Mouse (Mus musculus): ENCODE measurements around the gene Gm11273. TPM values are rescaled to one million over a fixed set of nuclear protein-coding genes. Genes with fewer than 3 reads are reported as not detected.
"Not testable (repeated sequence)": the region's sequence is repeated elsewhere in the genome, so short reads cannot be mapped to it uniquely, and the experiment has no call there.

The Gm11273 gene
- 5.6 and 9.5 TPM in 2 replicates for polyA plus RNA-seq (2012; rRNA removed)

DNA sequence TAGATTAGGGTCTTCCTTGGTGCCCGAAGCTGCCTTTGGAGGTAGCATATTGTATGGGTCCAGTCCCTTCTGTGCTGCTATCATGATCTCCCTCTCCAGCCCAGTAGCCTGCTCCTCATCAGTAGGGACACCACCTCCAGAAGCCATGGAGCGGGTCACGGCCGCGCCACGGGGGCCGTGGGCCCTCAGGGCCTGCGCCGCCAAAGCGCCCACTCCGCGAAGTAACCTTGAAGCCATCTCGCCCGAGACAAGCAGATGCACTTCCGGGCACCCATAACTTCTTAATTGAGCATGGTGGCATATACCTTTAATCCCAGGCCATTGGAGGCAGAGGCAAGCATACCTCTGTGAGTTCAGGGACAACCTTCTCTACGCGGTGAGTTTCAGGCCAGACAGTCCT, at the start of gene Gm11273:
Gene Gm11273 (minus strand): TSS at position 237 of the 400 bp plus-strand sequence.
- H3K36me3 ChIP-seq (ENCODE audit: control insufficient read depth, insufficient read depth, low read length); DNase-seq; H3K4me3 ChIP-seq (ENCODE audit: control insufficient read depth, insufficient read depth, low read length); H3K27ac ChIP-seq (ENCODE audit: control insufficient read depth, insufficient read depth, low read length); H3K27me3 ChIP-seq (ENCODE audit: control insufficient read depth, insufficient read depth, low read length); H3K4me1 ChIP-seq (replicated peaks; ENCODE audit: control insufficient read depth, insufficient read depth, low read length): not testable (repeated sequence)
- 97% methylated on average over 17 of the region's 17 CpGs for WGBS

DNA sequence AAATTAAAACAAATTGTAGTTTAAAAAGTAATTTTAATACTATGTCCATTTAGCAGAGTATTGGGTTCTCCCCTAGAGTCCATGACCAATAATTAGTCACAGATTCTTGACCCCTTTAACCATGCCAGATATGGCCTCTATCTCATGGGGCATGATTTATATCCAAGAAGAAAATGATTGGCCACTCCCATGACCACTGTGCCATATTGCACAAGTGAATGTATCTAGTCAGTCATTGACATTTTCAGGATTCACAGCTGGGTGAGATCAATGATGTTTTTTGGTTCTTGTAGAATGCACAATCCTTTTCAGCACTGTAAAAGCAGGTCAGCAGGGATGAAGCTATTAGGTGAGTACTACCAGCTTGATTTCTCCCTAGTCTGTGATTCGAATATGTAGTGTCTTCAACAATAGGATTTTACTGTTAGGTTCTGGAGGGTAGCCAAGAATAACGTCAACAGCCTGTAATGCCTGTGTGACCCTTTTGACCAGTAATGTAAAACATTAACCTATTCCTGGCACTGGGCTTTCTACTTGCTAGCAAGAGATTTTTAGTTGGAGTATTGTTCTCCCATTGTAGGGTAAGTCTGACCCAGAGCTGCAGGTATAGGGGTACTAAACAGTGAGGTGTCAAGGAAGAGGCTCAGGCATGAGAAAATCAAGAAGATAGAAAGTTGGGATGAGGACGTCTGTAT, 49.3 kb upstream of the Gm11273 start:
- TF ChIP-seq POLR2A (IDR thresholded peaks at IDR 0.05; ENCODE audit: control insufficient read depth, extremely low read depth, insufficient read depth, low read length, poor library complexity) (no peak), CTCF (IDR thresholded peaks at IDR 0.05; ENCODE audit: borderline replicate concordance, control insufficient read depth, extremely low read depth, insufficient read depth, low read length, poor library complexity) (no peak)
- no peak overlapping the region for H3K4me3 ChIP-seq (ENCODE audit: control insufficient read depth, insufficient read depth, low read length)
- H3K27ac ChIP-seq (ENCODE audit: control insufficient read depth, insufficient read depth, low read length): no peak overlapping the region
- H3K36me3 ChIP-seq (ENCODE audit: control insufficient read depth, insufficient read depth, low read length): no peaks in the 10 kb centered on the region
- no peaks in the 10 kb centered on the region for H3K27me3 ChIP-seq (ENCODE audit: control insufficient read depth, insufficient read depth, low read length)
- H3K4me1 ChIP-seq (replicated peaks; ENCODE audit: control insufficient read depth, insufficient read depth, low read length): no peaks in the 10 kb centered on the region
- WGBS: 62% methylated on average over 3 of the region's 3 CpGs
- no peak for DNase-seq

DNA sequence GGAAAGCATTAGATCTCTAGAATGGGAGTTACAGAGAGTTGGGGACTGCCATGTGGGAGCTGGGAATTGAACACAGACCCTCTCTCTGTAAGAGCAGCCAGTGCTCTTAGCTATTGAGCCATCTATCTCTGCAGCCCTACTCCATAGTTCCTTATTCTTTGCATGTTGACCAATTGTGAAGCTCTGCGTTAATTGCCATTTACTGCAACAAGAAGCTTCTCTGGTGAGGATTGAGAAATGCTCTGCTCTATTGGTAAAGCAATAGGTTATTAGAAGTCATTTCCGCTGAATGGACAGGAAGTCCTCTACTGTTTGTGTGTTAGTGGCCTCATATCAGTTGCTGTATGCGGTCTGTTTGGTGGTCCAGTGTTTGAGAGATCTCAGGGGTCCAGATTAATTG, 48.3 kb upstream of the Gm11273 start:
- H3K27me3 ChIP-seq (ENCODE audit: control insufficient read depth, insufficient read depth, low read length): no peaks in the 10 kb centered on the region
- TF ChIP-seq CTCF (IDR thresholded peaks at IDR 0.05; ENCODE audit: borderline replicate concordance, control insufficient read depth, extremely low read depth, insufficient read depth, low read length, poor library complexity) (no peak), POLR2A (IDR thresholded peaks at IDR 0.05; ENCODE audit: control insufficient read depth, extremely low read depth, insufficient read depth, low read length, poor library complexity) (no peak)
- WGBS: 92% methylated on average over 3 of the region's 3 CpGs
- H3K4me3 ChIP-seq (ENCODE audit: control insufficient read depth, insufficient read depth, low read length): no peak overlapping the region
- H3K36me3 ChIP-seq (ENCODE audit: control insufficient read depth, insufficient read depth, low read length): no peaks in the 10 kb centered on the region
- no peak for DNase-seq
- H3K27ac ChIP-seq (ENCODE audit: control insufficient read depth, insufficient read depth, low read length): no peak overlapping the region
- H3K4me1 ChIP-seq (replicated peaks; ENCODE audit: control insufficient read depth, insufficient read depth, low read length): no peaks in the 10 kb centered on the region

DNA sequence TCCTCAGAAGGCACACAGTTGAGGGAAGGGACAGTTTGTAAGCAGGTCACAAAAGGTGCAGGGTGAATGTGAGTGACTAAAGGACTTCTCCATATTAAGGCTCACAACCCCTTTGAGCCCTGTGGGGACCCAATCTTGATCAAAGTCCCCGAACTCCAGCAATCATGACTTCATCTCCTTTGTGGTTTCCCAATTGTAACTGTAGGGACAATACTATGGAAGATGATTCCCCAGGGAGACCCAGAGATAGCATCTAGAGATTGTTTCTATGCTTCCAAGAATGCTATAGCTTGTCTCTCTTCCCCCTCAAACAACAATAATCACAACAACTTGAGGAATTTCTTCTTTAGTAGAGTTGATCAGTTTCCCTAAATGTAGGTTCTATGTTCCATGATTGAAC, 41.5 kb upstream of the Gm11273 start, which contains the start of gene Olfr1366:
Gene Olfr1366 (minus strand): TSS at position 101 of the 400 bp plus-strand sequence.
- no peak for TF ChIP-seq POLR2A (IDR thresholded peaks at IDR 0.05; ENCODE audit: control insufficient read depth, extremely low read depth, insufficient read depth, low read length, poor library complexity)
- no peak for TF ChIP-seq CTCF (IDR thresholded peaks at IDR 0.05; ENCODE audit: borderline replicate concordance, control insufficient read depth, extremely low read depth, insufficient read depth, low read length, poor library complexity)
- WGBS: 67% methylated on average over 1 of the region's 1 CpGs
- no peaks in the 10 kb centered on the region for H3K36me3 ChIP-seq (ENCODE audit: control insufficient read depth, insufficient read depth, low read length)
- DNase-seq: no peak
- no peaks in the 10 kb centered on the region for H3K4me1 ChIP-seq (replicated peaks; ENCODE audit: control insufficient read depth, insufficient read depth, low read length)
- H3K27me3 ChIP-seq (ENCODE audit: control insufficient read depth, insufficient read depth, low read length): no peaks in the 10 kb centered on the region
- H3K4me3 ChIP-seq (ENCODE audit: control insufficient read depth, insufficient read depth, low read length): no peak within 1 kb of the TSS
- no peak within 1 kb of the TSS for H3K27ac ChIP-seq (ENCODE audit: control insufficient read depth, insufficient read depth, low read length)

DNA sequence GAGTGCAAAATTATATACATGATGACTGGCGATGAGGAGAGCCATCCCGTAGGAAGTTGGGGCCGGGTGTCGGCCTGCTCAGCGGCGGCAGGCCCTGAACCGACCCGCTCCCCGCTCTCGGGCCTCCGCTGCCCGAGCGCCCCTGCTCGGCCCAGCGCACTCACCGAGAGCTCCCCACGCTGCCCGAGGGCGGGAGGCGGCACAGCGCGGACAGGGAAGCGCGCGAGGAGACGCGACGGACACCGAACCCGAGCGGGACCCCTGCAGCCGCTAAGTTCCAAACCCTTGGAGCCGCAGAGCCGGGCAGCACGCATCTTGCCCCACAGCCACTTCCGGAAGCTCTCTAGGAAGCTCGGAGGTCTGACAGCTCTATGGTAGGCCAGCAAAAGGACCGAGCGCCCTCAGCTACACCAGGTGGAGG, 29.6 kb upstream of the Gm11273 start, which contains the start of gene Zkscan8:
Gene Zkscan8 (minus strand): TSS at position 340 of the 421 bp plus-strand sequence.
- peak; percentile 92 for DNase-seq
- Histone ChIP-seq H3K4me3 (ENCODE audit: control insufficient read depth, insufficient read depth, low read length) (peak within 1 kb of the TSS; percentile 62), H3K4me1 (replicated peaks; ENCODE audit: control insufficient read depth, insufficient read depth, low read length) (peaks cover 2% of the 10 kb centered on the region; the same call in 1 of the 2 replicates), H3K27me3 (ENCODE audit: control insufficient read depth, insufficient read depth, low read length) (no peaks in the 10 kb centered on the region), H3K27ac (ENCODE audit: control insufficient read depth, insufficient read depth, low read length) (no peak within 1 kb of the TSS), H3K36me3 (ENCODE audit: control insufficient read depth, insufficient read depth, low read length) (peaks cover 1% of the 10 kb centered on the region; the same call in 1 of the 2 replicates)
- TF ChIP-seq CTCF (IDR thresholded peaks at IDR 0.05; ENCODE audit: borderline replicate concordance, control insufficient read depth, extremely low read depth, insufficient read depth, low read length, poor library complexity) (no peak), POLR2A (IDR thresholded peaks at IDR 0.05; ENCODE audit: control insufficient read depth, extremely low read depth, insufficient read depth, low read length, poor library complexity) (no peak)
- under 1% methylated on average over 39 of the region's 39 CpGs for WGBS

DNA sequence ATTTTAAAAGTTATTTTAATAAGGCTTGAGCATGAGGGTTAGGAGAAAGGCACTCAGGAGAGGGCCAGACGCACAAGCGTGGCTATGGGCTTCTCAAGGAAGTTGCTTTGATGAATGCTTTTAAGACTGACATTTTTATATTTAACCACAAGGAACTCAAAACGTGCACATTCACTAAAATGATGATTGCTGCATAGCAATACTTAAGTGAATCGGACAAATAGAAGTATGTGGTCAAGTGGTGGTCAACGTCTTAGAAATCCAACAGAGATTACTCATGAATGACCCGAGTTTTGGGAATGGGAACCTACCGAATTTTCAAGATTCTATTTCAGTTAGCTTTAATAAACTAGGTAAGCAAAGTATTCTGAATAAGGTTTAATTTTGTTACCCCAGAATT, 28.9 kb upstream of the Gm11273 start:
- H3K27me3 ChIP-seq (ENCODE audit: control insufficient read depth, insufficient read depth, low read length): no peaks in the 10 kb centered on the region
- no peak overlapping the region for H3K27ac ChIP-seq (ENCODE audit: control insufficient read depth, insufficient read depth, low read length)
- H3K4me1 ChIP-seq (replicated peaks; ENCODE audit: control insufficient read depth, insufficient read depth, low read length): peaks cover 2% of the 10 kb centered on the region; the same call in 1 of the 2 replicates
- DNase-seq: no peak
- no peak overlapping the region for H3K4me3 ChIP-seq (ENCODE audit: control insufficient read depth, insufficient read depth, low read length)
- H3K36me3 ChIP-seq (ENCODE audit: control insufficient read depth, insufficient read depth, low read length): peaks cover 3% of the 10 kb centered on the region; the same call in 1 of the 2 replicates
- WGBS: 32% methylated on average over 7 of the region's 7 CpGs
- TF ChIP-seq CTCF (IDR thresholded peaks at IDR 0.05; ENCODE audit: borderline replicate concordance, control insufficient read depth, extremely low read depth, insufficient read depth, low read length, poor library complexity) (no peak), POLR2A (IDR thresholded peaks at IDR 0.05; ENCODE audit: control insufficient read depth, extremely low read depth, insufficient read depth, low read length, poor library complexity) (no peak)

All from thymus, adult 2 months (tissue).